Mouse (Mus musculus) stomach, embryonic 14.5 days (tissue): ENCODE results near the gene Nmu. TPM values are rescaled to one million over a fixed set of nuclear protein-coding genes. Genes with fewer than 3 reads are reported as not detected.
A peak's percentile ranks its signal among the peaks of the same experiment; 100 is the strongest.

Experiments
- ATAC-seq: fragments of 200-750 bp; cut with Nextera tagmentation; 2 replicates; pipeline ENCODE4 v1.8.0; 2017; ENCODE audit warnings: low read depth, moderate TSS enrichment; ENCODE audit not compliant: insufficient number of reproducible peaks, insufficient read depth, low FRiP score
- H3K27ac ChIP-seq: fragments of 300-500 bp; sonication (generic); 2 replicates; pipeline ENCODE4 v1.5.1; 2014; ENCODE audit warnings: mild to moderate bottlenecking, low read length, moderate library complexity, mixed read lengths
- H3K27me3 ChIP-seq: fragments of 300-500 bp; sonication (generic); 2 replicates; pipeline ENCODE4 v1.6.1; 2014; ENCODE audit warnings: low read length, control low read depth, mixed read lengths; ENCODE audit not compliant: control insufficient read depth, insufficient read depth
- H3K36me3 ChIP-seq: fragments of 300-500 bp; sonication (generic); 2 replicates; pipeline ENCODE4 v1.6.1; 2014; ENCODE audit warnings: mild to moderate bottlenecking, control low read depth, low read length, moderate library complexity, mixed read lengths; ENCODE audit not compliant: control insufficient read depth, insufficient read depth
- H3K4me1 ChIP-seq: fragments of 300-500 bp; sonication (generic); 2 replicates; pipeline ENCODE4 v1.6.1; 2014; ENCODE audit warnings: low read length, control low read depth, mixed read lengths; ENCODE audit not compliant: control insufficient read depth, insufficient read depth
- H3K4me2 ChIP-seq: fragments of 300-500 bp; sonication (generic); replicated peaks from 2 replicates; pipeline ENCODE4 v1.6.1; 2014; ENCODE audit warnings: low read depth, low read length, control low read depth
- H3K4me3 ChIP-seq: fragments of 300-500 bp; sonication (generic); 2 replicates; pipeline ENCODE4 v1.5.1; 2014; ENCODE audit warnings: low read depth, low read length, control low read depth
- H3K9ac ChIP-seq: fragments of 300-500 bp; sonication (generic); replicated peaks from 2 replicates; pipeline ENCODE4 v1.6.1; 2014; ENCODE audit warnings: low read depth, mild to moderate bottlenecking, control low read depth, low read length, moderate library complexity, mixed read lengths
- H3K9me3 ChIP-seq: fragments of 300-500 bp; sonication (generic); 2 replicates; pipeline ENCODE4 v1.6.1; 2016; ENCODE audit warnings: low read depth, low read length, control low read depth; ENCODE audit not compliant: control insufficient read depth
- WGBS: fragments of 180-500 bp; shearing (Covaris S2); extraction: QIAGEN DNeasy Blood & Tissue Kit; methylation state at CpG from one replicate; pipeline ENCODE4 v1.1.7; 2014; 5-methylcytosine and 5-hydroxymethylcytosine counted together
- polyA plus RNA-seq: library from polyadenylated mRNA; unstranded; fragments of >200 nt; fragmentation: Nextera tagmentation; extraction: Ambion mirVana; gene quantifications from 2 replicates; pipeline ENCODE4 v1.2.1, GENCODE M21; 2014

The Nmu gene
- not detected in 2 replicates for polyA plus RNA-seq

DNA sequence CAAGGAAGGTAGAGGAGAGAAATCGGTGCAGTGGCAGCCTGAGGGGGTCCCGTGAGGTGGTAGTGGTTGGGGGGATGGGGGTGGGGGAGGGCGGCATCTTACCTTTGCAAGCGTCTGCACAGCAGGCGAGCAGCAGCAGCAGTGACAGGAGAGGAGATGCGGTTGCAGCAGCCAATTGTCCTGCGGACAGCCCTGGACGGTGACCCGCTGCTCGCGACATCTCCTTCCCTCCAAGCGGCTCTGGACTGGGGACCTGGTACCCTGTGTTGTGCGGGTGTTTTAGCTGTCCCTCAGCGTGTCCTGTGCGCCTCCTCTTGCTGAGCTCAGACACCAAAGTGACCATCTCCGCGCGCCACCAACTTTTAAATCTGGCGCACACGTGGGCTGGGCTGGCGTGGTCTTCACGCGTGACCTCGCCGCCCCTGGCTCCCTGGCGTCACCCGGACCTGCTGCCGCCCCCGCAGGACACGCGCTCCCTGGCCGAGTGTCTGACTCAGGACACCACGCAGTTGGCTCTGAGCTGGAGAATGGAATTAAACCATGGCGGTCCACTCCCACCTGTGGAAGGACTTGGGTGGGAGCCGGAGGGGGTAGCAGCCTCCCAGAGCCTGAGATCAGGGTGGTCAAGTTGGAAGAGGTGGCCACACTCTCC is at the start of gene Nmu:
TSS of gene Nmu (minus strand) at position 336 of the 652 bp plus-strand sequence.
- no peak within 1 kb of the TSS for H3K9ac ChIP-seq
- H3K36me3 ChIP-seq = no peaks in the 10 kb centered on the region
- H3K4me3 ChIP-seq = peak within 1 kb of the TSS; percentile 25
- 0 out of 2 replicates have a peak, but pooled peaks cover 7% of the 10 kb centered on the region for H3K27me3 ChIP-seq
- no peak within 1 kb of the TSS for H3K27ac ChIP-seq
- H3K9me3 ChIP-seq = no peaks in the 10 kb centered on the region
- ATAC-seq = no peak; the same call in 1 of the 2 replicates
- H3K4me1 ChIP-seq = 0 out of 2 replicates have a peak, but pooled peaks cover 5% of the 10 kb centered on the region
- H3K4me2 ChIP-seq = peak within 1 kb of the TSS; percentile 64
- 4% methylated on average over 35 of the region's 35 CpGs for WGBS

DNA sequence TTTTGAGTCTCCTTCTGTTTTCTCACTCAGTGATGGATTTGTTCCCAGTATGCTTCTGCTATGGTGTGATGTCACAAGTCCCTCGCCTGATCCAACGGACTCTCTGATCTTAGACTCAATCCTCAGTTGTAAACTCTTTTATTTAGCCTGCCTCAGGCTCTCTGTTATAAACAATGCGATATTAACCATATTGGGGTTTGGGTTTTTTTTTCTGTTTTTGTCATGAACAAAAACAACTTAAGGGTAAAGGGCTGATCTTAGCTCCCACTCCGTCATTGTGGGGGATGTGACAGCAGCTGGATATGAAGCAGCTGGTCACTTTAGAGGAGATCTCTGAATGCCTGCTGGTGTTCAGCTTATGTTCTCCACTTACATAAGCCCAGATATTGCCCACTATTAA is 48.1 kb upstream of the Nmu start:
- no peak overlapping the region for H3K4me2 ChIP-seq
- 44% methylated on average over 4 of the region's 4 CpGs for WGBS
- H3K9ac ChIP-seq = no peak overlapping the region
- H3K27ac ChIP-seq = no peak overlapping the region
- no peaks in the 10 kb centered on the region for H3K36me3 ChIP-seq
- no peak overlapping the region for H3K4me3 ChIP-seq
- no peaks in the 10 kb centered on the region for H3K9me3 ChIP-seq
- no peaks in the 10 kb centered on the region for H3K27me3 ChIP-seq
- H3K4me1 ChIP-seq = no peaks in the 10 kb centered on the region
- ATAC-seq = no peak

DNA sequence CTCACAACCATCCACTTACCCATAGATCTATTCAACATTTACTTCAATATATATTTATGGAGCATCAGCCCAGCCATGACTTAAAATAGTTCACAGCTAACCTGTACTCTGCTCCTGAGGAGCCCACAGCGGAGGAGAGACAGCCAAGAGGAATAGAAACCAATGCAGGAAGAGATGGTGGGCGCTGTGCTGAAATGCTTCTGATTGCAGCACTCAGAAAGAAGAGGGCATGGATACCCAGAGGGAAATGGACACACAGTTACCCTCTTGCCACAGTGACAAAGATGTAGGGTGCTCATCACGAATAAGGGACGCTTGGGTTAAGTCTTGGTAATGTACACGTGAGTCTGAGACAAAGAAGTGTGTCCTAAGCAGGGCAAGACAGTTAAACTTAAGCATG is 30.8 kb upstream of the Nmu start:
- no peak overlapping the region for H3K4me3 ChIP-seq
- H3K27ac ChIP-seq = no peak overlapping the region
- H3K4me2 ChIP-seq = no peak overlapping the region
- H3K9me3 ChIP-seq = no peaks in the 10 kb centered on the region
- no peaks in the 10 kb centered on the region for H3K4me1 ChIP-seq
- no peak overlapping the region for H3K9ac ChIP-seq
- no peaks in the 10 kb centered on the region for H3K36me3 ChIP-seq
- 88% methylated on average over 5 of the region's 5 CpGs for WGBS
- H3K27me3 ChIP-seq = no peaks in the 10 kb centered on the region
- ATAC-seq = no peak

DNA sequence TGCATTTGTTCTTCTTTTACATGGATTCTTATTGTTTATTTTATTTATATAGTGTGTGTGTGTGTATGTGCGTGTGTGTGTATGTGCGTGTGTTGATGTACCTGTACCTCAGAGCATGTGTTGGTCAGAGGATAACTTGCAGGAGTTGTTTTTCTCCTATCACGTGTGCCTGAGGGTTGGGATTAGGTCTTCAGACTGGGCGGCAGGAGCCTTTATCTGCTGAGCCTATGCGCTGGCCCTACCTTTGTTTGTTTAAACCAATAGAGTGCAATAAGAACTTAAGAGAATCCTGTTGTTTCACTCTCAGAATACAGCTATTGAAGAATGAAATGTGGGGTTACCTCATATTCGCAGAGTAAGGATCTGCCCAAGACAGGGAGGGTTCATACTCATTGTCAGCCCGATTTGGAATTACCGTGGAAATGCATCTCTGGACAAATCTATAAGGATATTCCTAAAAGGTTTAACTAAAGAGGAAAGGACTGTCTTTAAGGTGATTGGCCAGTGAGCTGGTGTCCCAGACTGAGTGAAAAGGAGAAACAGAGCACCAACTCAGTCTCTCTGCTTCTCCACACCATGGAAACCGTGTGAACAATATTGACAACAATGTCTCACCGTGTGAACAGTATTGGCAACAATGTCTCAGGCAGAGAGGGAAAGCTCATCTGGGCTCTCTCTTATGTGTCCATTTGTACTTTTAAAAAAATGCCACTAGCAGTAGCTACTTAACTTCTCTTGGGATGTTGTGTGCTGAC is 25.6 kb upstream of the Nmu start:
- Histone ChIP-seq H3K27ac (no peak overlapping the region), H3K27me3 (no peaks in the 10 kb centered on the region)

DNA sequence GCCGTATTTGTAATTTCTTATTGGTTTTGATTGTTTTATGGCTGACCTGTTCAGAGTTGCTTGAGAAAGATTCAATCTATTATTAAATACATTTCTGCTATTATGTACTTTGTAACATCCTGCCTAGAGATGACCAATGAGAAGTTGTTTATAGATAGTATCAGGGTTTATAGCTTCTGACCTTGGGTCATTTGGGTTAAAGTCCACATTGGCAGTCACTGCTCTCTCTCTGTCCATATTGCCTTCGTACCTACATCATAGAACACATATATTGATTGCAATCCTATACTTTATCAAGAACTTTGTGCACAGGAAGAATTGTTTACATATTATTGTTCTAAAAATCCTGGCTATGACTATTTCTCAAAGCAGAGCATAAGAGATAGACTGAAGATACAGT is 24.9 kb upstream of the Nmu start:
- no peak overlapping the region for H3K4me3 ChIP-seq
- no peak overlapping the region for H3K4me2 ChIP-seq
- H3K4me1 ChIP-seq = no peaks in the 10 kb centered on the region
- H3K9me3 ChIP-seq = no peaks in the 10 kb centered on the region
- H3K9ac ChIP-seq = no peak overlapping the region
- ATAC-seq = no peak
- no peak overlapping the region for H3K27ac ChIP-seq
- no peaks in the 10 kb centered on the region for H3K36me3 ChIP-seq
- no peaks in the 10 kb centered on the region for H3K27me3 ChIP-seq
- 86% methylated on average over 2 of the region's 2 CpGs for WGBS

More for the DNA sequence above, 25.6 kb upstream of the Nmu start:
- Histone ChIP-seq H3K9ac (no peak overlapping the region), H3K4me2 (no peak overlapping the region), H3K4me1 (no peaks in the 10 kb centered on the region), H3K4me3 (no peak overlapping the region), H3K9me3 (no peaks in the 10 kb centered on the region), H3K36me3 (no peaks in the 10 kb centered on the region)
- 0 out of 2 replicates have a peak, but pooled peaks have one; percentile 37 for ATAC-seq
- 76% methylated on average over 10 of the region's 10 CpGs for WGBS

DNA sequence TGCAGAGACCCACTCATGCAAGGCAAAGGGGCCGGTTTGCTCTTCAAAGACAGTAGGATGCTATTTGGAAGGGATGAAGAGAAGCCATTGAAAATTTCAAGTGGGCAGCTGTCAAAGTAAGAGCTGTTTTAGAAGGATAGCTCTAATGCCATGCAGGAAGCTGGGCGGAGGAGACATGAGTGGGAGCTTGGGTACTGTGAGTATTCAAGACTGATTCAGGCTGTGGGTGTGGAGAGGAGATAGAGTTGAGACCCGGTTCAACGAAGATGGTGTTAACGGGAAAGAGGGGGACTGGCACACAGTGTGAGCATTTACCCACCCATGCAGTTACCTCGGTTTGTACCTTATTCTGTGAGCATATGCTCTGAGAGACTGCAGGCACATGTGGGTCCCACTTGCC is 20.1 kb upstream of the Nmu start:
- Histone ChIP-seq H3K4me2 (no peak overlapping the region), H3K4me3 (no peak overlapping the region), H3K27me3 (no peaks in the 10 kb centered on the region), H3K27ac (no peak overlapping the region), H3K4me1 (no peaks in the 10 kb centered on the region), H3K9me3 (no peaks in the 10 kb centered on the region), H3K36me3 (no peaks in the 10 kb centered on the region), H3K9ac (no peak overlapping the region)
- WGBS = 82% methylated on average over 6 of the region's 6 CpGs
- ATAC-seq = no peak

DNA sequence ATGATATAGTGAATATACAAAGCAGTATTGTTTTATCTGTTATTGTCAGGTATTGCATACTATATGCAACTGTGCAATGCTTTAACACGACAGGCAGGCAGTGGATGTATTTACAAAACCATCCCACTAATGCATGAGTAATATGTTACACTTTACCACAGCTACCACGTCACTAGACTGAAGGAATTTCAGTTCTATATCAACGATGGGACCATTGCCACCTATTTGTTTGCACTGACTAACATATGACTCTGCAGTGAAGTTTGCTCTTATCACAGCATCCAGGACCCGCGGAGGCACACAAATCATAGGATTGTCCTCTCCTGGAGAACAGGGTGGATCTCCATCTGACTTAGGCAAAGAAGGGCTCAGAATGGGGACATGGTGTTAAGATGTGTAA is 18.2 kb upstream of the Nmu start:
- no peaks in the 10 kb centered on the region for H3K27me3 ChIP-seq
- WGBS = 69% methylated on average over 5 of the region's 5 CpGs
- no peak overlapping the region for H3K4me2 ChIP-seq
- H3K36me3 ChIP-seq = no peaks in the 10 kb centered on the region
- no peak for ATAC-seq
- H3K9me3 ChIP-seq = no peaks in the 10 kb centered on the region
- no peak overlapping the region for H3K27ac ChIP-seq
- no peak overlapping the region for H3K9ac ChIP-seq
- no peak overlapping the region for H3K4me3 ChIP-seq
- no peaks in the 10 kb centered on the region for H3K4me1 ChIP-seq

DNA sequence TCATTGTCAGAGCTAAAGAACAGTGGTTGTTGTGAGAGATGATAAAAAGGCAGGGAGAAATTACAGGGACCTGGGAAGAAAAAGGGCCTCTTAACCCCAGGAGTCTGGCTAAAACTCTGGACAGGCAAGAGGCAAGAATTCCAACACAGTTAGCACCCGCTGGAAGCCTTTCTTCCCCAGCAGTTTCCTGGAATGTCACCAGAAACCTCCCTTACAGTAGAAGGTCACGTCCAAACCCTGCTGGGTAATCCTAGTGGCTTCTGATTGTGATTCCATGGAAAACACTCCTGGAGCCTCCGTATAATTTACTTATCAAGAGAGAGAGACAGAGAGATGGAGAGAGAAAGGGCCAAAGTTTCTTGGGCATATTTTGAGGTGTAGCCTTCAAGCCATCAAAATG is 15.6 kb upstream of the Nmu start:
- Histone ChIP-seq H3K27ac (no peak overlapping the region), H3K4me1 (no peaks in the 10 kb centered on the region), H3K9ac (no peak overlapping the region), H3K27me3 (no peaks in the 10 kb centered on the region), H3K9me3 (no peaks in the 10 kb centered on the region), H3K36me3 (no peaks in the 10 kb centered on the region), H3K4me2 (no peak overlapping the region), H3K4me3 (no peak overlapping the region)
- ATAC-seq = no peak
- WGBS = 50% methylated on average over 3 of the region's 3 CpGs
